Mouse (Mus musculus) stomach, postnatal 0 days (tissue): ENCODE measurements around the gene Kat6b.

Experiments used
- CTCF ChIP-seq: IDR thresholded peaks from 2 replicates; pipeline ENCODE4 v1.5.1; 2016; ENCODE audit warnings: antibody characterized with exemption, low read depth, mild to moderate bottlenecking, moderate library complexity
- EP300 ChIP-seq: optimal IDR thresholded peaks from 2 replicates; pipeline ENCODE3; 2016; ENCODE audit warnings: antibody characterized with exemption

DNA sequence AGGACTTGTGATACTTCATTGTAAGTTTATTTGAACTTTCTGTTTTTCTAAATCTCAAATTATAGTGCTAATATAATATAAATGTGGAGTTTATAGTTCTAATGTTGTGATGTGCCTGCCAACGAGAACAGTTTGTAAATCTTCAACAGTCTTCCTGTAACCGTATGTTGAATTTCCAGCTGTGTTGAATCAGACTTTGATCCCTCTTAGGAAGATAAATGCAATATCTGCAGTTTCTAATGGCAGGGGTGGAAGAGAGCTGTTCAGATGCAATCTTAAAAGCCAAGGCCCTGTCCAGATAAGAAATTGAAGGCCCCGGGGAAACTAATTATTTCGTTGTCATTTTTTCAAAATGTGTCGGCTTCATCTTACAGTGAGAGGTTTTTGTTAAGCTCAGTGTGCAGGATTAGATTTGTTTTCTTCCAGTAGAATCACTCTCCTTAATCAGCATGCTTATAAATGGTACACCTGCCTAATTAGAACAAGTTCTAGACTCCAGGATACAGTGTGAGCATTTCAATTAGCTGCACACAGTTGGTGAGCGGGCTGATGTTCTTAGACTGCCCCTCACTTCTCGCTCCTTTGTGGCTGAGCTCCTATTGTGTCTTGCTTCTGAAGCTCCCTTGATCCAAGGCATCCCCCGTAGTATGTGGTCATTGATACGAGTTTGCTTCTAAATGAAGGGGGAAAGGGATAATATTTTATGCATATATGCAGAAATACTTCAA lies 118.4 kb downstream of the Kat6b start:
- TF ChIP-seq CTCF (no peak), EP300 (no peak)
